Mouse (Mus musculus): ENCODE data around the gene Rpl10. TPM values are rescaled to one million over a fixed set of nuclear protein-coding genes. Genes with fewer than 3 reads are reported as not detected.
A peak's percentile ranks its signal among the peaks of the same experiment; 100 is the strongest.

Rpl10 gene
- total RNA-seq (2017) = 816 and 927 TPM in 2 replicates

GRCm38 (mm10) chrX:74270062-74270901 lies at the start of gene Rpl10:
Gene Rpl10, plus strand, starts transcription at chrX:74270812.
- peak; percentile 96 for ATAC-seq (ENCODE audit: extremely low read depth, insufficient number of reproducible peaks, low FRiP score, poor library complexity, severe bottlenecking)

- ATAC-seq (ENCODE audit: extremely low read depth, insufficient number of reproducible peaks, low FRiP score, poor library complexity, severe bottlenecking) = no peak
Measured at GRCm38 (mm10) chrX:74230038-74230437, 40.6 kb upstream of the Rpl10 start.

GRCm38 (mm10) chrX:74233196-74233595 lies 37.4 kb upstream of the Rpl10 start:
- ATAC-seq (ENCODE audit: extremely low read depth, insufficient number of reproducible peaks, low FRiP score, poor library complexity, severe bottlenecking) = no peak

GRCm38 (mm10) chrX:74240332-74240731 lies 30.3 kb upstream of the Rpl10 start:
- ATAC-seq (ENCODE audit: extremely low read depth, insufficient number of reproducible peaks, low FRiP score, poor library complexity, severe bottlenecking) = no peak

GRCm38 (mm10) chrX:74243396-74243795 lies 27.2 kb upstream of the Rpl10 start:
- ATAC-seq (ENCODE audit: extremely low read depth, insufficient number of reproducible peaks, low FRiP score, poor library complexity, severe bottlenecking) = no peak

- peak; percentile 74 for ATAC-seq (ENCODE audit: extremely low read depth, insufficient number of reproducible peaks, low FRiP score, poor library complexity, severe bottlenecking)
Measured at GRCm38 (mm10) chrX:74243807-74244206, 26.8 kb upstream of the Rpl10 start.

- no peak for ATAC-seq (ENCODE audit: extremely low read depth, insufficient number of reproducible peaks, low FRiP score, poor library complexity, severe bottlenecking)
Measured at GRCm38 (mm10) chrX:74244614-74245083, 26.0 kb upstream of the Rpl10 start.

- ATAC-seq (ENCODE audit: extremely low read depth, insufficient number of reproducible peaks, low FRiP score, poor library complexity, severe bottlenecking) = no peak
Measured at GRCm38 (mm10) chrX:74245107-74245506, 25.5 kb upstream of the Rpl10 start.

- peak; percentile 14; the same call in 1 of the 2 replicates for ATAC-seq (ENCODE audit: extremely low read depth, insufficient number of reproducible peaks, low FRiP score, poor library complexity, severe bottlenecking)
Measured at GRCm38 (mm10) chrX:74245687-74246086, 24.9 kb upstream of the Rpl10 start.

GRCm38 (mm10) chrX:74246213-74246681 lies 24.4 kb upstream of the Rpl10 start:
- ATAC-seq (ENCODE audit: extremely low read depth, insufficient number of reproducible peaks, low FRiP score, poor library complexity, severe bottlenecking) = peak; percentile 69

- no peak for ATAC-seq (ENCODE audit: extremely low read depth, insufficient number of reproducible peaks, low FRiP score, poor library complexity, severe bottlenecking)
Measured at GRCm38 (mm10) chrX:74246693-74247092, 23.9 kb upstream of the Rpl10 start.

- ATAC-seq (ENCODE audit: extremely low read depth, insufficient number of reproducible peaks, low FRiP score, poor library complexity, severe bottlenecking) = no peak
Measured at GRCm38 (mm10) chrX:74248651-74249050, 22.0 kb upstream of the Rpl10 start.

- ATAC-seq (ENCODE audit: extremely low read depth, insufficient number of reproducible peaks, low FRiP score, poor library complexity, severe bottlenecking) = no peak
Measured at GRCm38 (mm10) chrX:74249615-74250014, 21.0 kb upstream of the Rpl10 start, which contains the start of gene Flna. Gene Flna, minus strand, starts transcription at chrX:74249820.

- ATAC-seq (ENCODE audit: extremely low read depth, insufficient number of reproducible peaks, low FRiP score, poor library complexity, severe bottlenecking) = peak; percentile 97
Measured at GRCm38 (mm10) chrX:74254153-74254887, 16.3 kb upstream of the Rpl10 start, which contains the start of gene Emd. Gene Emd, plus strand, starts transcription at chrX:74254687.

- peak; percentile 5; the same call in 1 of the 2 replicates for ATAC-seq (ENCODE audit: extremely low read depth, insufficient number of reproducible peaks, low FRiP score, poor library complexity, severe bottlenecking)
Measured at GRCm38 (mm10) chrX:74254888-74255565, 15.6 kb upstream of the Rpl10 start.

- ATAC-seq (ENCODE audit: extremely low read depth, insufficient number of reproducible peaks, low FRiP score, poor library complexity, severe bottlenecking) = no peak
Measured at GRCm38 (mm10) chrX:74257746-74258145, 12.9 kb upstream of the Rpl10 start.

- no peak for ATAC-seq (ENCODE audit: extremely low read depth, insufficient number of reproducible peaks, low FRiP score, poor library complexity, severe bottlenecking)
Measured at GRCm38 (mm10) chrX:74269736-74270061, 913 bp upstream of the Rpl10 start.

GRCm38 (mm10) chrX:74270902-74271551 lies 415 bp downstream of the Rpl10 start:
- ATAC-seq (ENCODE audit: extremely low read depth, insufficient number of reproducible peaks, low FRiP score, poor library complexity, severe bottlenecking) = no peak
